Mouse (Mus musculus) CH12F3 (cell line): ENCODE measurements around the gene Zbed4.
"Not testable (repeated sequence)": the region's sequence is repeated elsewhere in the genome, so short reads cannot be mapped to it uniquely, and the experiment has no call there.

Source experiments
- in situ Hi-C: fragments of 300-500 bp; cut with MboI; formaldehyde crosslinking; loops from 2 replicates; pipeline ENCODE4 v1.14.3; 2020; ENCODE audit warnings: low sequenced_read_pairs

Zbed4 gene

GRCm38 (mm10) chr15:88736166-88736565 lies 15.3 kb upstream of the Zbed4 start:
- in situ Hi-C loops: no loop called here

- in situ Hi-C loops: no loop called here
Observed at GRCm38 (mm10) chr15:88738466-88738865, 13.0 kb upstream of the Zbed4 start.

- in situ Hi-C loops: no loop called here
Observed at GRCm38 (mm10) chr15:88741366-88741765, 10.1 kb upstream of the Zbed4 start.

GRCm38 (mm10) chr15:88743371-88743770 lies 8.1 kb upstream of the Zbed4 start:
- in situ Hi-C loops: not testable (repeated sequence)

- in situ Hi-C loops: no loop called here
Observed at GRCm38 (mm10) chr15:88745347-88745746, 6.1 kb upstream of the Zbed4 start.

- in situ Hi-C loops: no loop called here
Observed at GRCm38 (mm10) chr15:88745926-88746325, 5.5 kb upstream of the Zbed4 start.

- in situ Hi-C loops: not testable (repeated sequence)
Observed at GRCm38 (mm10) chr15:88749617-88750016, 1.8 kb upstream of the Zbed4 start.

- in situ Hi-C loops: no loop called here
Observed at GRCm38 (mm10) chr15:88750032-88750431, 1.4 kb upstream of the Zbed4 start.

- in situ Hi-C loops: no loop called here
Observed at GRCm38 (mm10) chr15:88750677-88751563, 540 bp upstream of the Zbed4 start.

- in situ Hi-C loops: no loop called here
Observed at GRCm38 (mm10) chr15:88752403-88752733, 908 bp downstream of the Zbed4 start.

- in situ Hi-C loops: no loop called here
Observed at GRCm38 (mm10) chr15:88754896-88755295, 3.4 kb downstream of the Zbed4 start.

GRCm38 (mm10) chr15:88755761-88756160 lies 4.3 kb downstream of the Zbed4 start:
- in situ Hi-C loops: no loop called here

- in situ Hi-C loops: no loop called here
Observed at GRCm38 (mm10) chr15:88758061-88758460, 6.6 kb downstream of the Zbed4 start.

- in situ Hi-C loops: no loop called here
Observed at GRCm38 (mm10) chr15:88761551-88761950, 10.1 kb downstream of the Zbed4 start.

GRCm38 (mm10) chr15:88766139-88766538 lies 14.7 kb downstream of the Zbed4 start:
- in situ Hi-C loops: not testable (repeated sequence)

GRCm38 (mm10) chr15:88768537-88768936 lies 17.1 kb downstream of the Zbed4 start:
- in situ Hi-C loops: no loop called here

- in situ Hi-C loops: not testable (repeated sequence)
Observed at GRCm38 (mm10) chr15:88774630-88775029, 23.2 kb downstream of the Zbed4 start.

- in situ Hi-C loops: no loop called here
Observed at GRCm38 (mm10) chr15:88792140-88792850, 40.8 kb downstream of the Zbed4 start.

GRCm38 (mm10) chr15:88794729-88795128 lies 43.3 kb downstream of the Zbed4 start:
- in situ Hi-C loops: not testable (repeated sequence)

- in situ Hi-C loops: no loop called here
Observed at GRCm38 (mm10) chr15:88799950-88800371, 48.5 kb downstream of the Zbed4 start.

- in situ Hi-C loops: no loop called here
Observed at GRCm38 (mm10) chr15:88800921-88801354, 49.5 kb downstream of the Zbed4 start.

- in situ Hi-C loops: no loop called here
Observed at GRCm38 (mm10) chr15:88801903-88802302, 50.4 kb downstream of the Zbed4 start.
